In genomic region chr14:120379716-120380115, GRCm38 (mm10) we compare ENCODE assay signal across 13 mouse cellular contexts.
DNase-seq lines count a peak whose midpoint lies in the region; ATAC-seq and TF ChIP-seq lines count a peak whose summit lies in the region.
"Had no signal": no experiment of that assay in that cellular context is flagged by ENCODE, and none has a peak within 500 bp of the region (broad histone marks: within the 10 kb centered on the region; RNA-seq: fewer than 3 reads in every experiment).

No protein-coding gene starts in this region.

- no peaks in the 10 kb centered on the region for H3K36me3 ChIP-seq in kidney, adult 2 months (ENCODE audit: control insufficient read depth, insufficient read depth, low read length)
- peaks cover 12% of the 10 kb centered on the region; the same call in 1 of the 2 replicates for H3K36me3 ChIP-seq in kidney, embryonic 16.5 days (ENCODE audit: insufficient read depth, low read length)
- H3K36me3 ChIP-seq: hindbrain, embryonic 12.5 days had no signal

- no peaks in the 10 kb centered on the region for H3K27me3 ChIP-seq in kidney, adult 2 months (replicated peaks; ENCODE audit: control insufficient read depth, insufficient read depth, low read length)
- no peaks in the 10 kb centered on the region for H3K27me3 ChIP-seq in kidney, embryonic 16.5 days (ENCODE audit: insufficient read depth, low read length)
- H3K27me3 ChIP-seq: hindbrain, embryonic 12.5 days had no signal

- no peak overlapping the region for H3K9ac ChIP-seq in kidney, embryonic 16.5 days (replicated peaks; ENCODE audit: low read length)
- H3K9ac ChIP-seq: hindbrain, embryonic 12.5 days had no signal

- 44% methylated on average over 4 of the region's 4 CpGs for WGBS in kidney, adult 2 months
- 57% methylated on average over 4 of the region's 4 CpGs for WGBS in kidney, embryonic 16.5 days

- H3K4me1 ChIP-seq in kidney, adult 2 months (ENCODE audit: control insufficient read depth, insufficient read depth, low read length): peaks cover 20% of the 10 kb centered on the region
- peaks cover 36% of the 10 kb centered on the region for H3K4me1 ChIP-seq in kidney, embryonic 16.5 days (ENCODE audit: insufficient read depth, low read length)

- no peak for TF ChIP-seq POLR2A in kidney, adult 2 months (IDR thresholded peaks at IDR 0.05; ENCODE audit: low read depth, low read length)

- ATAC-seq in granulocyte monocyte progenitor cell, adult 5-6 weeks (replicated peaks; ENCODE audit: poor library complexity, severe bottlenecking): peak; percentile 98
- peak; percentile 32; the same call in 1 of the 2 replicates for ATAC-seq in kidney, embryonic 16.5 days (ENCODE audit: low FRiP score, low TSS enrichment)
- ATAC-seq in megakaryocyte, adult 5-6 weeks (ENCODE audit: poor library complexity, severe bottlenecking): peak; percentile 96

- no peaks in the 10 kb centered on the region for H3K9me3 ChIP-seq in kidney, embryonic 16.5 days (ENCODE audit: low read length)
- H3K9me3 ChIP-seq: hindbrain, embryonic 12.5 days had no signal

- TF ChIP-seq CTCF in kidney, adult 2 months (conservative IDR thresholded peaks at IDR 0.05; ENCODE audit: insufficient read depth, insufficient read length, low read depth, low read length): no peak

- H3K27ac ChIP-seq in kidney, adult 2 months (ENCODE audit: insufficient read depth, low read depth, low read length): no peak overlapping the region
- peak overlapping the region; percentile 39 for H3K27ac ChIP-seq in kidney, embryonic 16.5 days (ENCODE audit: low read length)
- H3K27ac ChIP-seq: hindbrain, embryonic 12.5 days had no signal

- no peak overlapping the region for H3K4me2 ChIP-seq in kidney, embryonic 16.5 days (replicated peaks; ENCODE audit: low read depth, low read length)
- H3K4me2 ChIP-seq: hindbrain, embryonic 12.5 days had no signal

- H3K4me3 ChIP-seq in kidney, adult 2 months (ENCODE audit: insufficient read depth, low read depth, low read length): no peak overlapping the region
- H3K4me3 ChIP-seq in kidney, embryonic 16.5 days (ENCODE audit: low read length): no peak overlapping the region
- H3K4me3 ChIP-seq: hindbrain, embryonic 12.5 days had no signal

- DNase-seq in kidney, adult 2 months: peak; percentile 73
- DNase-seq in kidney, adult 18-20 months: no peak
- DNase-seq in cerebellum, adult 8-10 months: no peak
- no peak for DNase-seq in Muller cell, postnatal 12 days (ENCODE audit: inconsistent ontology term)
- no peak for DNase-seq in B cell, adult 2 months
- DNase-seq: adrenal gland, adult 8-10 months; cerebellum, postnatal 10 days; right cerebral cortex, postnatal 14 days; thymus, postnatal 36 days had no signal

Comparison
In these comparisons a context has a peak if more than half of its experiments do, and no peak if none do; other contexts are left out.
1. ATAC-seq: peak in every context shown above with its lines; median percentile 98 in granulocyte monocyte progenitor cell, adult 5-6 weeks; 96 in megakaryocyte, adult 5-6 weeks; 32 in kidney, embryonic 16.5 days.